In the genomic region with DNA sequence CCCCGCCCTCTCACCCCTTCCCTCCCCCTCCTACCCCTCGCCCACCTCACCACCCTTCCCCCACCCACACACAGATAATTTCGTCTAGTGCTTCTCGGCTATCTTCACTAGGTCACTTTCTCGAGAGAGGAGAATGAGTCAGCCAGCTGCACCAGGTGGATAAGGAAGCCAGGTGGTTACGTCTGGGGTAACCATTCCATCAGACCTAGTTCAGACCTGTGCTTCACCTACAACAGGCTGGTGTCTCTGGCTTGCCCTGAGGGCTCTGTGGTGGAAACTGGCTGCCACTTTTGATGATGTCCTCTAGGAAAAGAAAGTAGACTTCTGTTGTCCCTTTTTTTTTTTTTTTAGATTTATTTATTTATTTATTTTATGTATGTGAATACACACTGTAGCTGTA, we compare ENCODE assay signal across 16 mouse cellular contexts.
DNase-seq lines count a peak whose midpoint lies in the region; ATAC-seq and TF ChIP-seq lines count a peak whose summit lies in the region.
"Had no signal": no experiment of that assay in that cellular context is flagged by ENCODE, and none has a peak within 500 bp of the region (broad histone marks: within the 10 kb centered on the region; RNA-seq: fewer than 3 reads in every experiment).

No protein-coding gene starts in this region.

- 18% methylated on average over 6 of the region's 6 CpGs for WGBS in heart, embryonic 15.5 days
- WGBS in lung, postnatal 0 days = 36% methylated on average over 6 of the region's 6 CpGs
- WGBS in embryonic facial prominence, embryonic 13.5 days = 21% methylated on average over 6 of the region's 6 CpGs
- WGBS in liver, postnatal 0 days (ENCODE audit: insufficient replicate concordance) = 38% methylated on average over 6 of the region's 6 CpGs
- 66% methylated on average over 5 of the region's 6 CpGs for WGBS in forebrain, embryonic 16.5 days

- no peak for ATAC-seq in heart, embryonic 15.5 days (replicated peaks; ENCODE audit: insufficient number of reproducible peaks, insufficient read depth, low FRiP score, low read depth)
- no peak for ATAC-seq in lung, postnatal 0 days
- no peak for ATAC-seq in embryonic facial prominence, embryonic 13.5 days (ENCODE audit: insufficient number of reproducible peaks, insufficient read depth, low FRiP score, low TSS enrichment, low read depth)
- no peak for ATAC-seq in liver, postnatal 0 days
- ATAC-seq in forebrain, embryonic 16.5 days = no peak
- ATAC-seq: CD4-positive, CD25-positive, alpha-beta regulatory T cell, adult 4 months; inflammation-experienced regulatory T-cells, adult 6 months; Patski had no signal

- TF ChIP-seq CTCF in lung, postnatal 0 days (IDR thresholded peaks at IDR 0.05) = no peak
- no peak for TF ChIP-seq CTCF in liver, postnatal 0 days (IDR thresholded peaks at IDR 0.05; ENCODE audit: low read depth)

- DNase-seq in heart, postnatal 4 days = no peak
- DNase-seq in lung, postnatal 0 days (ENCODE audit: low spot score) = peak; percentile 7
- DNase-seq in lung, postnatal 36 days = no peak
- DNase-seq in liver, postnatal 0 days = no peak
- DNase-seq: cerebellum, adult 9-10 months; forebrain, postnatal 0 days; kidney, postnatal 36 days; layer of hippocampus, postnatal 36 days had no signal

- H3K27me3 ChIP-seq in heart, embryonic 15.5 days = no peaks in the 10 kb centered on the region
- no peaks in the 10 kb centered on the region for H3K27me3 ChIP-seq in lung, postnatal 0 days (replicated peaks; ENCODE audit: insufficient read depth, low read length)
- H3K27me3 ChIP-seq in embryonic facial prominence, embryonic 13.5 days = no peaks in the 10 kb centered on the region
- no peaks in the 10 kb centered on the region for H3K27me3 ChIP-seq in liver, postnatal 0 days (ENCODE audit: insufficient read depth, low read length)
- H3K27me3 ChIP-seq in forebrain, embryonic 16.5 days (replicated peaks; ENCODE audit: control insufficient read depth, insufficient read depth, low read length) = no peaks in the 10 kb centered on the region
- H3K27me3 ChIP-seq: Patski had no signal

- no peak overlapping the region for H3K4me3 ChIP-seq in heart, embryonic 15.5 days
- H3K4me3 ChIP-seq in lung, postnatal 0 days (ENCODE audit: low read depth, low read length) = no peak overlapping the region
- no peak overlapping the region for H3K4me3 ChIP-seq in embryonic facial prominence, embryonic 13.5 days
- no peak overlapping the region for H3K4me3 ChIP-seq in liver, postnatal 0 days (ENCODE audit: low read depth, low read length)
- H3K4me3 ChIP-seq in forebrain, embryonic 16.5 days (replicated peaks; ENCODE audit: low read length) = no peak overlapping the region
- H3K4me3 ChIP-seq: limb, embryonic 13.5 days had no signal

- H3K4me1 ChIP-seq in heart, embryonic 15.5 days (replicated peaks) = peaks cover 31% of the 10 kb centered on the region
- no peaks in the 10 kb centered on the region for H3K4me1 ChIP-seq in lung, postnatal 0 days (ENCODE audit: insufficient read depth, low read depth, low read length)
- peaks cover 18% of the 10 kb centered on the region for H3K4me1 ChIP-seq in embryonic facial prominence, embryonic 13.5 days
- no peaks in the 10 kb centered on the region for H3K4me1 ChIP-seq in liver, postnatal 0 days (ENCODE audit: insufficient read depth)
- H3K4me1 ChIP-seq in forebrain, embryonic 16.5 days (replicated peaks; ENCODE audit: control insufficient read depth, insufficient read depth, low read length) = 0 out of 2 replicates have a peak, but pooled peaks cover 5% of the 10 kb centered on the region

- H3K9me3 ChIP-seq in heart, embryonic 15.5 days (replicated peaks) = no peaks in the 10 kb centered on the region
- H3K9me3 ChIP-seq in lung, postnatal 0 days (ENCODE audit: low read length) = no peaks in the 10 kb centered on the region
- H3K9me3 ChIP-seq in embryonic facial prominence, embryonic 13.5 days = no peaks in the 10 kb centered on the region
- H3K9me3 ChIP-seq in liver, postnatal 0 days (ENCODE audit: low read length) = no peaks in the 10 kb centered on the region
- H3K9me3 ChIP-seq in forebrain, embryonic 16.5 days (ENCODE audit: control insufficient read depth, low read length) = no peaks in the 10 kb centered on the region
- H3K9me3 ChIP-seq: limb, embryonic 13.5 days had no signal

- no peak for TF ChIP-seq EP300 in lung, postnatal 0 days (IDR thresholded peaks at IDR 0.05)
- no peak for TF ChIP-seq EP300 in liver, postnatal 0 days (IDR thresholded peaks at IDR 0.05; ENCODE audit: low read depth)

- H3K9ac ChIP-seq in heart, embryonic 15.5 days = no peak overlapping the region
- H3K9ac ChIP-seq in lung, postnatal 0 days (replicated peaks; ENCODE audit: low read depth) = no peak overlapping the region
- H3K9ac ChIP-seq in embryonic facial prominence, embryonic 13.5 days = no peak overlapping the region
- H3K9ac ChIP-seq in liver, postnatal 0 days (replicated peaks) = no peak overlapping the region
- no peak overlapping the region for H3K9ac ChIP-seq in forebrain, embryonic 16.5 days (replicated peaks; ENCODE audit: low read depth, low read length)
- H3K9ac ChIP-seq: forebrain, postnatal 0 days; limb, embryonic 13.5 days had no signal

- no peak overlapping the region for H3K27ac ChIP-seq in heart, embryonic 15.5 days
- no peak overlapping the region for H3K27ac ChIP-seq in lung, postnatal 0 days (ENCODE audit: low read length)
- no peak overlapping the region for H3K27ac ChIP-seq in embryonic facial prominence, embryonic 13.5 days
- no peak overlapping the region for H3K27ac ChIP-seq in liver, postnatal 0 days (ENCODE audit: low read depth)
- H3K27ac ChIP-seq in forebrain, embryonic 16.5 days (ENCODE audit: low read length) = no peak overlapping the region
- H3K27ac ChIP-seq: limb, embryonic 13.5 days; macrophage had no signal

- no peaks in the 10 kb centered on the region for H3K36me3 ChIP-seq in heart, embryonic 15.5 days
- H3K36me3 ChIP-seq in lung, postnatal 0 days (ENCODE audit: insufficient read depth, low read length) = no peaks in the 10 kb centered on the region
- H3K36me3 ChIP-seq in embryonic facial prominence, embryonic 13.5 days = no peaks in the 10 kb centered on the region
- H3K36me3 ChIP-seq in liver, postnatal 0 days (replicated peaks; ENCODE audit: insufficient read depth, low read length) = no peaks in the 10 kb centered on the region
- no peaks in the 10 kb centered on the region for H3K36me3 ChIP-seq in forebrain, embryonic 16.5 days (ENCODE audit: control insufficient read depth, insufficient read depth)
- H3K36me3 ChIP-seq: limb, embryonic 13.5 days had no signal

- peak overlapping the region; percentile 44; the same call in 1 of the 2 replicates for H3K4me2 ChIP-seq in heart, embryonic 15.5 days
- peak overlapping the region; percentile 37 for H3K4me2 ChIP-seq in lung, postnatal 0 days (replicated peaks; ENCODE audit: low read depth, low read length)
- peak overlapping the region; percentile 38; the same call in 1 of the 2 replicates for H3K4me2 ChIP-seq in embryonic facial prominence, embryonic 13.5 days
- H3K4me2 ChIP-seq in liver, postnatal 0 days (ENCODE audit: low read depth, low read length) = 0 out of 2 replicates have a peak overlapping the region, but pooled peaks have one; percentile 35
- no peak overlapping the region for H3K4me2 ChIP-seq in forebrain, embryonic 16.5 days (ENCODE audit: low read length)
- H3K4me2 ChIP-seq: limb, embryonic 13.5 days had no signal
